Mouse (Mus musculus) pancreas, adult 10 weeks (tissue): Measurements from ENCODE around the gene Hspa13. TPM values are rescaled to one million over a fixed set of nuclear protein-coding genes. Genes with fewer than 3 reads are reported as not detected.

ENCODE experiments used
- polyA plus RNA-seq: library from polyadenylated mRNA; stranded (reverse); fragments of 350-450 nt; fragmentation: Illumina TruSeq; extraction: RNeasy Lipid Tissue Mini Kit (QIAGEN cat#74804); gene quantifications from one replicate; pipeline ENCODE4 v1.2.3, GENCODE M21; 2015; ENCODE audit warnings: low read depth, low replicate concordance; ENCODE audit not compliant: insufficient read depth

Hspa13 gene
- polyA plus RNA-seq = 6.5 TPM

GRCm38 (mm10) chr16:75766388-75767249 is at the start of gene Hspa13:
TSS of gene Hspa13 (minus strand) at chr16:75767104.

Other genes with a start within 250 kb of the Hspa13 start
- gene Lipi, start 181.0 kb downstream of the Hspa13 start, polyA plus RNA-seq = not detected
- not detected for gene Rbm11, start 174.3 kb downstream of the Hspa13 start, polyA plus RNA-seq